Mouse (Mus musculus) hindbrain, postnatal 0 days (tissue): Measurements from ENCODE around the gene Gm20517. TPM values are rescaled to one million over a fixed set of nuclear protein-coding genes. Genes with fewer than 3 reads are reported as not detected.

Experiments
- ATAC-seq: fragments of 200-750 bp; cut with Nextera tagmentation; 2 replicates; pipeline ENCODE4 v1.8.0; 2017; ENCODE audit warnings: mild to moderate bottlenecking, moderate TSS enrichment, moderate library complexity
- DNase-seq: peaks from one replicate; pipeline ENCODE4 v3.0.0-alpha.2; 2015; ENCODE audit warnings: low spot score
- H3K27ac ChIP-seq: fragments of 300-500 bp; sonication (generic); 2 replicates; pipeline ENCODE4 v1.5.1; 2014; ENCODE audit warnings: mild to moderate bottlenecking
- H3K27me3 ChIP-seq: fragments of 300-500 bp; sonication (generic); 2 replicates; pipeline ENCODE4 v1.6.1; 2014; ENCODE audit warnings: low read length, mixed read lengths; ENCODE audit not compliant: insufficient read depth
- H3K36me3 ChIP-seq: fragments of 300-500 bp; sonication (generic); 2 replicates; pipeline ENCODE4 v1.6.1; 2014; ENCODE audit warnings: low read length, mixed read lengths; ENCODE audit not compliant: insufficient read depth
- H3K4me1 ChIP-seq: fragments of 300-500 bp; sonication (generic); 2 replicates; pipeline ENCODE4 v1.6.1; 2014; ENCODE audit warnings: antibody characterized with exemption, low read length, mixed read lengths; ENCODE audit not compliant: insufficient read depth
- H3K4me2 ChIP-seq: fragments of 300-500 bp; sonication (generic); 2 replicates; pipeline ENCODE4 v1.6.1; 2014; ENCODE audit warnings: low read depth, mild to moderate bottlenecking, low read length, moderate library complexity, mixed read lengths
- H3K4me3 ChIP-seq: fragments of 300-500 bp; sonication (generic); 2 replicates; pipeline ENCODE4 v1.5.1; 2014; ENCODE audit warnings: low read length
- H3K9ac ChIP-seq: fragments of 300-500 bp; sonication (generic); replicated peaks from 2 replicates; pipeline ENCODE4 v1.6.1; 2014; ENCODE audit warnings: mild to moderate bottlenecking, low read length, moderate library complexity, mixed read lengths
- H3K9me3 ChIP-seq: fragments of 300-500 bp; sonication (generic); 2 replicates; pipeline ENCODE4 v1.6.1; 2016; ENCODE audit warnings: low read length, mixed read lengths
- CTCF ChIP-seq: IDR thresholded peaks from 2 replicates; pipeline ENCODE4 v1.5.1; 2016; ENCODE audit warnings: antibody characterized with exemption, control low read depth, low read depth
- WGBS: fragments of 180-500 bp; shearing (Covaris S2); extraction: QIAGEN DNeasy Blood & Tissue Kit; methylation state at CpG from one replicate; pipeline ENCODE4 v1.1.7; 2014; 5-methylcytosine and 5-hydroxymethylcytosine counted together
- polyA plus RNA-seq: library from polyadenylated mRNA; unstranded; fragments of >200 nt; fragmentation: Nextera tagmentation; extraction: Ambion mirVana; gene quantifications from 2 replicates; pipeline ENCODE4 v1.2.1, GENCODE M21; 2015
- total RNA-seq: library from RNA; depleted of rRNA; stranded (reverse); fragments of >200 nt; gene quantifications from 2 replicates; pipeline ENCODE4 v1.2.3, GENCODE M21; 2014; rRNA removed

The Gm20517 gene
- total and polyA plus RNA-seq, 2 experiments from 2014 or later: 1.6 to 4.8 TPM

GRCm38 (mm10) chr17:47712889-47713571 lies 101.6 kb downstream of the Gm20517 start:
- DNase-seq (no peak), ATAC-seq (peak; percentile 52; the same call in 1 of the 2 replicates)
- 40% methylated on average over 21 of the region's 22 CpGs for WGBS
- H3K4me2 ChIP-seq: no peak overlapping the region
- H3K36me3 ChIP-seq: no peaks in the 10 kb centered on the region
- H3K4me1 ChIP-seq: no peaks in the 10 kb centered on the region
- no peaks in the 10 kb centered on the region for H3K27me3 ChIP-seq
- no peak overlapping the region for H3K4me3 ChIP-seq
- no peak for TF ChIP-seq CTCF
- no peak overlapping the region for H3K27ac ChIP-seq
- no peak overlapping the region for H3K9ac ChIP-seq
- H3K9me3 ChIP-seq: no peaks in the 10 kb centered on the region

- WGBS: 68% methylated on average over 3 of the region's 3 CpGs
- TF ChIP-seq CTCF: no peak
- Histone ChIP-seq H3K9me3 (no peaks in the 10 kb centered on the region), H3K9ac (no peak overlapping the region), H3K27ac (no peak overlapping the region), H3K4me2 (no peak overlapping the region), H3K36me3 (no peaks in the 10 kb centered on the region), H3K4me3 (no peak overlapping the region), H3K4me1 (no peaks in the 10 kb centered on the region), H3K27me3 (no peaks in the 10 kb centered on the region)
- ATAC-seq (no peak), DNase-seq (no peak)
These were observed 103.6 kb downstream of the Gm20517 start for GRCm38 (mm10) chr17:47715037-47715436.

- no peak for TF ChIP-seq CTCF
- Histone ChIP-seq H3K27me3 (no peaks in the 10 kb centered on the region), H3K9me3 (no peaks in the 10 kb centered on the region), H3K4me1 (no peaks in the 10 kb centered on the region), H3K27ac (no peak overlapping the region), H3K9ac (no peak overlapping the region), H3K4me3 (no peak overlapping the region), H3K4me2 (no peak overlapping the region), H3K36me3 (no peaks in the 10 kb centered on the region)
- 81% methylated on average over 4 of the region's 4 CpGs for WGBS
- no peak for DNase-seq
- no peak for ATAC-seq
These were observed 109.8 kb downstream of the Gm20517 start for GRCm38 (mm10) chr17:47721183-47721582.

- no peak within 1 kb of the TSS for H3K9ac ChIP-seq
- no peaks in the 10 kb centered on the region for H3K36me3 ChIP-seq
- no peak for TF ChIP-seq CTCF
- H3K4me2 ChIP-seq: no peak within 1 kb of the TSS
- 76% methylated on average over 11 of the region's 11 CpGs for WGBS
- ATAC-seq: no peak
- no peak within 1 kb of the TSS for H3K4me3 ChIP-seq
- no peaks in the 10 kb centered on the region for H3K9me3 ChIP-seq
- H3K27me3 ChIP-seq: no peaks in the 10 kb centered on the region
- no peaks in the 10 kb centered on the region for H3K4me1 ChIP-seq
- no peak within 1 kb of the TSS for H3K27ac ChIP-seq
- no peak for DNase-seq
These were observed 115.2 kb downstream of the Gm20517 start, which contains the start of gene Pgc for GRCm38 (mm10) chr17:47726566-47726965. TSS of gene Pgc (plus strand) at chr17:47726842.

- Histone ChIP-seq H3K4me3 (no peak overlapping the region), H3K27me3 (no peaks in the 10 kb centered on the region), H3K9me3 (no peaks in the 10 kb centered on the region), H3K36me3 (no peaks in the 10 kb centered on the region), H3K4me2 (no peak overlapping the region), H3K9ac (no peak overlapping the region), H3K4me1 (no peaks in the 10 kb centered on the region), H3K27ac (no peak overlapping the region)
- 50% methylated on average over 24 of the region's 24 CpGs for WGBS
- TF ChIP-seq CTCF: peak; percentile 29
- DNase-seq (no peak), ATAC-seq (no peak)
These were observed 119.5 kb downstream of the Gm20517 start for GRCm38 (mm10) chr17:47730633-47731575.

Other genes starting within 250 kb of the Gm20517 start
- gene Mrps10, start 242.7 kb upstream of the Gm20517 start, total RNA-seq: 26.6 and 32.9 TPM in 2 replicates
- gene Mrps10, start 242.7 kb upstream of the Gm20517 start, polyA plus RNA-seq: 76.9 and 84.9 TPM in 2 replicates
- gene Guca1b, start 226.2 kb upstream of the Gm20517 start, total RNA-seq: not detected in 2 replicates
- 0.14 and 0.42 TPM in 2 replicates for gene Guca1b, start 226.2 kb upstream of the Gm20517 start, polyA plus RNA-seq
- gene Guca1a, start 211.0 kb upstream of the Gm20517 start, total RNA-seq: 0.78 TPM in 1 of 2 replicates, not detected in the other
- 0.69 and 1.4 TPM in 2 replicates for gene Guca1a, start 211.0 kb upstream of the Gm20517 start, polyA plus RNA-seq
- gene AI661453, start 175.0 kb upstream of the Gm20517 start, total RNA-seq: 0.52 and 2.7 TPM in 2 replicates
- gene AI661453, start 175.0 kb upstream of the Gm20517 start, polyA plus RNA-seq: 0.14 and 0.15 TPM in 2 replicates
- gene 1700001C19Rik, start 174.2 kb upstream of the Gm20517 start, total RNA-seq: 1.7 TPM in 1 of 2 replicates, not detected in the other
- 0.45 and 0.81 TPM in 2 replicates for gene 1700001C19Rik, start 174.2 kb upstream of the Gm20517 start, polyA plus RNA-seq
- 17.9 and 22.2 TPM in 2 replicates for gene Taf8, start 109.3 kb upstream of the Gm20517 start, total RNA-seq
- 11.8 and 12.3 TPM in 2 replicates for gene Taf8, start 109.3 kb upstream of the Gm20517 start, polyA plus RNA-seq
- 55.0 and 63.4 TPM in 2 replicates for gene Ccnd3, start 106.5 kb upstream of the Gm20517 start, total RNA-seq
- 69.3 and 71.5 TPM in 2 replicates for gene Ccnd3, start 106.5 kb upstream of the Gm20517 start, polyA plus RNA-seq
- gene Bysl, start 97 bp upstream of the Gm20517 start, total RNA-seq: 20.2 and 25.7 TPM in 2 replicates
- 25.3 and 27.1 TPM in 2 replicates for gene Bysl, start 97 bp upstream of the Gm20517 start, polyA plus RNA-seq
- 27.9 and 40.9 TPM in 2 replicates for gene Med20, start within 50 bp of the Gm20517 start, total RNA-seq
- gene Med20, start within 50 bp of the Gm20517 start, polyA plus RNA-seq: 27.3 and 27.9 TPM in 2 replicates
- 20.7 and 25.5 TPM in 2 replicates for gene Usp49, start 19.1 kb downstream of the Gm20517 start, total RNA-seq
- 4.2 and 4.9 TPM in 2 replicates for gene Usp49, start 19.1 kb downstream of the Gm20517 start, polyA plus RNA-seq
- gene Tomm6, start 76.8 kb downstream of the Gm20517 start, total RNA-seq: 158 and 198 TPM in 2 replicates
- 343 and 371 TPM in 2 replicates for gene Tomm6, start 76.8 kb downstream of the Gm20517 start, polyA plus RNA-seq
- gene Frs3, start 77.4 kb downstream of the Gm20517 start, total RNA-seq: 143 and 153 TPM in 2 replicates
- 55.1 and 58.8 TPM in 2 replicates for gene Frs3, start 77.4 kb downstream of the Gm20517 start, polyA plus RNA-seq
- 5.5 and 8.3 TPM in 2 replicates for gene Gm21981, start 82.9 kb downstream of the Gm20517 start, total RNA-seq
- 0.79 and 0.85 TPM in 2 replicates for gene Gm21981, start 82.9 kb downstream of the Gm20517 start, polyA plus RNA-seq
- gene Prickle4, start 83.1 kb downstream of the Gm20517 start, total RNA-seq: 2.2 TPM in 1 of 2 replicates, not detected in the other
- gene Prickle4, start 83.1 kb downstream of the Gm20517 start, polyA plus RNA-seq: 1.5 and 1.8 TPM in 2 replicates
- 0.21 TPM in 1 of 2 replicates, not detected in the other for gene Pgc, start 115.3 kb downstream of the Gm20517 start, total RNA-seq
- gene Pgc, start 115.3 kb downstream of the Gm20517 start, polyA plus RNA-seq: 0.14 and 0.42 TPM in 2 replicates
- 10.0 and 13.2 TPM in 2 replicates for gene Tfeb, start 125.4 kb downstream of the Gm20517 start, total RNA-seq
- gene Tfeb, start 125.4 kb downstream of the Gm20517 start, polyA plus RNA-seq: 6.6 TPM in 2 replicates
- 14.7 and 38.7 TPM in 2 replicates for gene Mdfi, start 223.1 kb downstream of the Gm20517 start, total RNA-seq
- gene Mdfi, start 223.1 kb downstream of the Gm20517 start, polyA plus RNA-seq: 2.6 TPM in 2 replicates